Comparison of ENCODE assay signal across 8 mouse cellular contexts in genomic region chr17:85395502-85395901, GRCm38 (mm10).
DNase-seq lines count a peak whose midpoint lies in the region; ATAC-seq and TF ChIP-seq lines count a peak whose summit lies in the region.

No protein-coding gene starts in this region.

- WGBS in limb, embryonic 11.5 days: 42% methylated on average over 5 of the region's 5 CpGs
- 42% methylated on average over 5 of the region's 5 CpGs for WGBS in limb, embryonic 10.5 days
- WGBS in intestine, embryonic 15.5 days: 47% methylated on average over 5 of the region's 5 CpGs
- 4% methylated on average over 5 of the region's 5 CpGs for whole genome bisulfite sequencing in thymus, adult 2 months

- H3K4me1 ChIP-seq in limb, embryonic 11.5 days (ENCODE audit: control insufficient read depth, insufficient read depth, low read length): no peaks in the 10 kb centered on the region
- peaks cover 31% of the 10 kb centered on the region for H3K4me1 ChIP-seq in limb, embryonic 10.5 days
- H3K4me1 ChIP-seq in brown adipose tissue, adult 24 weeks (ENCODE audit: control insufficient read depth, insufficient read depth, insufficient read length, low read length): no peaks in the 10 kb centered on the region
- H3K4me1 ChIP-seq in intestine, embryonic 15.5 days (replicated peaks): no peaks in the 10 kb centered on the region
- no peaks in the 10 kb centered on the region for H3K4me1 ChIP-seq in thymus, adult 2 months (replicated peaks; ENCODE audit: control insufficient read depth, insufficient read depth, low read length)

- no peaks in the 10 kb centered on the region for H3K27me3 ChIP-seq in limb, embryonic 11.5 days (ENCODE audit: control insufficient read depth, insufficient read depth, low read length)
- no peaks in the 10 kb centered on the region for H3K27me3 ChIP-seq in limb, embryonic 10.5 days (ENCODE audit: low read depth, poor library complexity, severe bottlenecking)
- no peaks in the 10 kb centered on the region for H3K27me3 ChIP-seq in intestine, embryonic 15.5 days (replicated peaks)
- H3K27me3 ChIP-seq in thymus, adult 2 months (ENCODE audit: control insufficient read depth, insufficient read depth, low read length): no peaks in the 10 kb centered on the region

- H3K9me3 ChIP-seq in limb, embryonic 11.5 days (ENCODE audit: control insufficient read depth, low read length): no peaks in the 10 kb centered on the region
- no peaks in the 10 kb centered on the region for H3K9me3 ChIP-seq in limb, embryonic 10.5 days (replicated peaks)
- no peaks in the 10 kb centered on the region for H3K9me3 ChIP-seq in intestine, embryonic 15.5 days

- TF ChIP-seq POLR2A in thymus, adult 2 months (IDR thresholded peaks at IDR 0.05; ENCODE audit: control insufficient read depth, extremely low read depth, insufficient read depth, low read length, poor library complexity): no peak

- H3K27ac ChIP-seq in limb, embryonic 11.5 days (replicated peaks; ENCODE audit: low read depth, low read length): no peak overlapping the region
- no peak overlapping the region for H3K27ac ChIP-seq in limb, embryonic 10.5 days
- 0 out of 2 replicates have a peak overlapping the region, but pooled peaks have one; percentile 13 for H3K27ac ChIP-seq in brown adipose tissue, adult 24 weeks (replicated peaks; ENCODE audit: low read depth, low read length)
- no peak overlapping the region for H3K27ac ChIP-seq in intestine, embryonic 15.5 days
- no peak overlapping the region for H3K27ac ChIP-seq in thymus, adult 2 months (ENCODE audit: control insufficient read depth, insufficient read depth, low read length)

- DNase-seq in limb, embryonic 11.5 days (ENCODE audit: low spot score): peak; percentile 35
- no peak for DNase-seq in limb, embryonic 10.5 days (ENCODE audit: low spot score)
- DNase-seq in adrenal gland, adult 2 months: no peak
- no peak for DNase-seq in urinary bladder, postnatal 14 days (ENCODE audit: low spot score)
- DNase-seq in thymus, adult 2 months: no peak

- H3K4me2 ChIP-seq in limb, embryonic 11.5 days (ENCODE audit: low read depth, severe bottlenecking): no peak overlapping the region
- H3K4me2 ChIP-seq in intestine, embryonic 15.5 days (replicated peaks): peak overlapping the region; percentile 11; the same call in 1 of the 2 replicates

- H3K4me3 ChIP-seq in limb, embryonic 11.5 days (ENCODE audit: low read depth, low read length): no peak overlapping the region
- H3K4me3 ChIP-seq in limb, embryonic 10.5 days: no peak overlapping the region
- H3K4me3 ChIP-seq in brown adipose tissue, adult 24 weeks (ENCODE audit: insufficient read depth, low read depth, low read length): no peak overlapping the region
- no peak overlapping the region for H3K4me3 ChIP-seq in intestine, embryonic 15.5 days (replicated peaks)
- H3K4me3 ChIP-seq in thymus, adult 2 months (ENCODE audit: control insufficient read depth, insufficient read depth, low read length): no peak overlapping the region; the same call in 1 of the 2 replicates

- no peak overlapping the region for H3K9ac ChIP-seq in limb, embryonic 11.5 days (ENCODE audit: low read length)
- no peak overlapping the region for H3K9ac ChIP-seq in intestine, embryonic 15.5 days

- TF ChIP-seq CTCF in thymus, adult 2 months (IDR thresholded peaks at IDR 0.05; ENCODE audit: borderline replicate concordance, control insufficient read depth, extremely low read depth, insufficient read depth, low read length, poor library complexity): no peak

- ATAC-seq in limb, embryonic 11.5 days (ENCODE audit: insufficient number of reproducible peaks, low FRiP score, low TSS enrichment, low read depth): no peak
- peak; percentile 93 for ATAC-seq in intestine, embryonic 15.5 days
- ATAC-seq in neutrophil, adult 5-6 weeks (ENCODE audit: extremely low read depth, insufficient number of reproducible peaks, low FRiP score, poor library complexity, severe bottlenecking): peak; percentile 76

- H3K36me3 ChIP-seq in limb, embryonic 11.5 days (ENCODE audit: control insufficient read depth, insufficient read depth, low read length): no peaks in the 10 kb centered on the region
- no peaks in the 10 kb centered on the region for H3K36me3 ChIP-seq in limb, embryonic 10.5 days
- no peaks in the 10 kb centered on the region for H3K36me3 ChIP-seq in intestine, embryonic 15.5 days
- H3K36me3 ChIP-seq in thymus, adult 2 months (ENCODE audit: control insufficient read depth, insufficient read depth, low read length): no peaks in the 10 kb centered on the region
